Mouse (Mus musculus): ENCODE measurements at regions not wholly inside any gene's neighbourhood (a gene's known extent, or its start where the extent isn't known, plus 50 kb on each side); places are given as distances from the start of the nearest gene placed in this dataset.

DNA sequence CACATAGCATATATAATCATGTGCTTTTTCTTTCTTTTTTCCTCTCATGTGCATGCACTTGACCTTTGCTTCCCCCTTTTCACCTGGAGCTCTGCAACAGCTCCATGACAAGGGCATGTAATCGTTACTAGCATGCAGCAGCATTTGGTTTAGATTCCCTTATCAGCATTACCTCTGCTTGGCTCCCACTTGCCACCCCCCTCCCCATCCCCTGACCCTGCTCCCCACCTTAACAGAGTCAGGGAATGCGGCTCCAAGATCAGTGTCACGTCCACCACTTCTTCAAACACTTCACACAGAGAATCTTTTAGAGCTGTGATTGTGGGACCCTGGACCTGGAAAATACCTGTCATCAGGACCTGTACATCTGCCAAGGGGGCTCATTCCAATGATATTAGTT lies 192.2 kb upstream of the Hey2 start:
- Histone ChIP-seq H3K9ac (ENCODE audit: low read length) (no peak overlapping the region), H3K27ac (ENCODE audit: low read depth) (no peak overlapping the region), H3K4me2 (ENCODE audit: low read length) (no peak overlapping the region), H3K36me3 (ENCODE audit: control insufficient read depth, insufficient read depth, low read length) (no peaks in the 10 kb centered on the region), H3K9me3 (ENCODE audit: control insufficient read depth, low read length) (no peaks in the 10 kb centered on the region), H3K27me3 (replicated peaks; ENCODE audit: control insufficient read depth, insufficient read depth, low read length) (no peaks in the 10 kb centered on the region), H3K4me1 (replicated peaks; ENCODE audit: control insufficient read depth, insufficient read depth, low read length) (no peaks in the 10 kb centered on the region), H3K4me3 (ENCODE audit: low read depth, low read length) (no peak overlapping the region)
- 29% methylated on average over 3 of the region's 3 CpGs for WGBS
- DNase-seq (ENCODE audit: low spot score) (no peak), ATAC-seq (replicated peaks; ENCODE audit: low FRiP score, low TSS enrichment, low read depth) (no peak)

DNA sequence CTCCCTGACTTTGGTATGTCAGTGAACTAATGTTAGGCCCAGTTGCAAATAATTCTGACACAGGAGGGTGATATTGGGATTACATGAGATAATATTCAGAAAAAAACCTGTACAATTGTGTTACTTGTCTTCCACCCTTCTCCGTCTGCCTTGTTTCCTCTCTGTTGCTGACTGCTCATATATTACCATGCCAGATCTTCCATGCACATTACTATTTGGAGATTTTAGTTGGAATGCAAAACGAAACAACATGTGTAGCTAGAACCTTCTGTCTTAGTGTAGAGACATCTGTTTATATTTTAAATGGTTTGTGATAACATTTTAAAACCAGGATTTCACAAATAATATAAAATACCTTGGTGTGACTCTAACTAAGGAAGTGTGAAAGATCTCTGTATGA lies 188.1 kb upstream of the Hey2 start:
- Histone ChIP-seq H3K27ac (ENCODE audit: low read depth) (no peak overlapping the region), H3K27me3 (replicated peaks; ENCODE audit: control insufficient read depth, insufficient read depth, low read length) (no peaks in the 10 kb centered on the region), H3K4me2 (ENCODE audit: low read length) (no peak overlapping the region), H3K9ac (ENCODE audit: low read length) (no peak overlapping the region), H3K4me3 (ENCODE audit: low read depth, low read length) (no peak overlapping the region), H3K36me3 (ENCODE audit: control insufficient read depth, insufficient read depth, low read length) (no peaks in the 10 kb centered on the region), H3K4me1 (replicated peaks; ENCODE audit: control insufficient read depth, insufficient read depth, low read length) (no peaks in the 10 kb centered on the region), H3K9me3 (ENCODE audit: control insufficient read depth, low read length) (no peaks in the 10 kb centered on the region)
- WGBS, result 74% methylated on average over 2 of the region's 2 CpGs
- DNase-seq (ENCODE audit: low spot score) (no peak), ATAC-seq (replicated peaks; ENCODE audit: low FRiP score, low TSS enrichment, low read depth) (no peak)

DNA sequence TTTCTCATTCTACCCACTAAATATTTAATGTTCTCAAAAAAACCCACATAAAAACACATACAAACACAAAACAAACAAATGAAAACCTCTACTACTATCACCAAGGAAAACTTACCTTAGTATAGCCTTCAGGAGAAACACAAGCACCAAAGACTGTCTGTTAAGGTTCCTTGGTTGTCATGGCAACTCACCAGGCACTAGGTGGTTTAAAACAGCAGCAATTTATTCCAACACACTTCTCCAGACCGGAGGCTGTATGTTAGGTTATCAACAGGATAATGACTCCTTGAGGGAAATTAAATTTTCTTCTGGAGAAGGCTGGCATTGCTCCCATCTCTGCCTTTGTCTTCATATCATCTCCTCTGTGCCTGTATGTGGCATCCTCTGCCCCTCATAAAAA lies 183.8 kb upstream of the Hey2 start:
- H3K4me3 ChIP-seq (ENCODE audit: low read depth, low read length), result no peak overlapping the region
- no peak overlapping the region for H3K27ac ChIP-seq (ENCODE audit: low read depth)
- H3K9me3 ChIP-seq (ENCODE audit: control insufficient read depth, low read length), result no peaks in the 10 kb centered on the region
- ATAC-seq (replicated peaks; ENCODE audit: low FRiP score, low TSS enrichment, low read depth) (no peak), DNase-seq (ENCODE audit: low spot score) (no peak)
- WGBS, result 50% methylated on average over 1 of the region's 1 CpGs
- H3K36me3 ChIP-seq (ENCODE audit: control insufficient read depth, insufficient read depth, low read length), result no peaks in the 10 kb centered on the region
- no peaks in the 10 kb centered on the region for H3K27me3 ChIP-seq (replicated peaks; ENCODE audit: control insufficient read depth, insufficient read depth, low read length)
- H3K4me2 ChIP-seq (ENCODE audit: low read length), result no peak overlapping the region
- H3K9ac ChIP-seq (ENCODE audit: low read length), result no peak overlapping the region
- H3K4me1 ChIP-seq (replicated peaks; ENCODE audit: control insufficient read depth, insufficient read depth, low read length), result no peaks in the 10 kb centered on the region

DNA sequence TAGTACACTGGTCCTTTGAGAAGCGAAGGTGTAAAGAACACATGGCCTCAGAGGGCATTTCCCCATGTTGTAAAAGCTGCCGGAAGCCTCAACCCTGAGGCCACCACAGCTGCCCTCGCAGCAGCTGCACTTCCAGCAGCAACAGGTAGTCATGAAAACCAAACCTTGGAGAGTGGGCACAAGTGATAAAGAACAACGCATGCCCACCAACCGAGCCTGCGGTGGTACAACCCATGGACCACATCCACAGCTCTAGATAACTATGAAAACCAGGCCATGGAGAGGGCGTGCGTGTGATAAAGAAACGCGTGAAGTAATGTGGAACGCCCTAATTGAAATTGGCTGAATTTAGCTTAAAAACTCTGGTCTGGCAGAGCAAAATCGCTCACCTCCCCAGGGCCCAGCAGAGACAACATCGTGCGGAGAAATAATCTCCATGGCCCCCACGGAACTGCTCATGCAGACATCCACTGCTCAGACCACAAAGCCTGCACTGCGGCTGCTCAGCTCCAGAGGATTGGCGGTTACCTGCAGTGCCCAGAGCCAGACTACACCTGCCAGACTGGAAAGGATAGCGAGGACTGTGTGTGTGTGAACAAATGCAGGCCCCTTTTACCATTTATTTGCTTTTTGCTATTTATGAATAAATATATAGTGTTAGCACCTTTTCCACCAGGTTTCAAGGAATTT lies 170.2 kb upstream of the Hey2 start:
- Histone ChIP-seq H3K4me1 (replicated peaks; ENCODE audit: control insufficient read depth, insufficient read depth, low read length) (no peaks in the 10 kb centered on the region), H3K36me3 (ENCODE audit: control insufficient read depth, insufficient read depth, low read length) (no peaks in the 10 kb centered on the region), H3K4me3 (ENCODE audit: low read depth, low read length) (no peak overlapping the region), H3K4me2 (ENCODE audit: low read length) (no peak overlapping the region), H3K27me3 (replicated peaks; ENCODE audit: control insufficient read depth, insufficient read depth, low read length) (no peaks in the 10 kb centered on the region), H3K9me3 (ENCODE audit: control insufficient read depth, low read length) (no peaks in the 10 kb centered on the region), H3K9ac (ENCODE audit: low read length) (no peak overlapping the region), H3K27ac (ENCODE audit: low read depth) (no peak overlapping the region)
- WGBS, result 84% methylated on average over 18 of the region's 18 CpGs
- DNase-seq (ENCODE audit: low spot score), result no peak
- no peak for ATAC-seq (replicated peaks; ENCODE audit: low FRiP score, low TSS enrichment, low read depth)

DNA sequence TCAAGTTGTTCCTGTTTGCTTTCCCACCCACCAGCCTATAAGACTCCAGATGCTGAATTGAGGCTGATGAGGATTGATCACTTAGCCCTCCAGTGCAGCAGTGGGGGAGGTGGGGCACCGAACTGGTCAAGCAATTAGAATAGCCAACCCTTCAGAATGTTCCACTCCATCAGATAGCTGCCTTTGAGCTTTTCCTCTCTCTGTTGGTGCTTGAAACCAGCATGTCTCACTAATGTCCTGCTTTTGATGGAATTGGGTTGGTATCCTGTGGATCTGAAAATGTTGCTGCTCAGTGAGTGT lies 167.3 kb upstream of the Hey2 start:
- Histone ChIP-seq H3K4me3 (ENCODE audit: low read depth, low read length) (no peak overlapping the region), H3K9me3 (ENCODE audit: control insufficient read depth, low read length) (no peaks in the 10 kb centered on the region), H3K27ac (ENCODE audit: low read depth) (no peak overlapping the region), H3K27me3 (replicated peaks; ENCODE audit: control insufficient read depth, insufficient read depth, low read length) (no peaks in the 10 kb centered on the region), H3K4me1 (replicated peaks; ENCODE audit: control insufficient read depth, insufficient read depth, low read length) (no peaks in the 10 kb centered on the region), H3K9ac (ENCODE audit: low read length) (no peak overlapping the region), H3K36me3 (ENCODE audit: control insufficient read depth, insufficient read depth, low read length) (no peaks in the 10 kb centered on the region), H3K4me2 (ENCODE audit: low read length) (no peak overlapping the region)
- no peak for DNase-seq (ENCODE audit: low spot score)
- WGBS, result 43% methylated on average over 1 of the region's 1 CpGs
- ATAC-seq (replicated peaks; ENCODE audit: low FRiP score, low TSS enrichment, low read depth), result no peak

DNA sequence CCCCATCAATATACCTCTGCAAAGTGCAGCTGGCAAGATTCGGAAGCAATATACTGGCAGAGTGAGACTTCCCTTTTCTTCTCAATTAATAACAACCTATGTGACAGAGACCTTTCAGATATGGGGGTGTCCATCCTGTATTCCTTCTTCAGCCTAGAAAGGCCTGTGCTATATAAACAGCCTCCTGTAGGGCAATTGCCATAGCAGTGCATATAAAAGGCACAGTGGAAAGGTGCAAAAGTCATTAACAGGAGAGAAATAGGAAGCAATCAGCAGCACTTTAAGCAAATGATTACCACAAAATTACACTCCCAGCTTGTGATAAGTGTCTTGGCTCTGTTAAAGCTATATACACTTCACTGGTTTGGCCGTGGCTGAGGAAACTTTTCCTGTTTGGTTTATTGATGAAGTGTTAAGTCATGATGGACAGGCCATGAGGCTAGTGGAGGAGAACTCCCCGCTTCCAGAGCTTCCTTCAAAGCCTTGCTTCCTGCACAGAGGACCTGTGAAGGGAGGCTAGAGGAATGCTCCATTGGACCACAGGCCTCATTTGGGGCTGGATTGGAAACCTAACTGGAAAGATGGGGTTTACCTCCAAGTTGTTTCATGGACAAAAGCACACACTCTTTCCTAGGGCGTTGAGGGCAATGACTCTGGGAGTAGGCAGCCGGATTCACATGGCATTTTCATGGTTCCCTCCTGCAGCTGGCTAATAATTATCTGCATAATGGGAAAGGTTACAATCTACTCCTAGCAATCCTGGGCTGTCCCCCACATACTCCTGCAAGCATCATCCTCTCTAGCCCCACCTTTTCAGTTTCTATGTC lies 166.7 kb upstream of the Hey2 start:
- Histone ChIP-seq H3K4me1 (replicated peaks; ENCODE audit: control insufficient read depth, insufficient read depth, low read length) (no peaks in the 10 kb centered on the region), H3K9ac (ENCODE audit: low read length) (no peak overlapping the region), H3K36me3 (ENCODE audit: control insufficient read depth, insufficient read depth, low read length) (no peaks in the 10 kb centered on the region), H3K4me2 (ENCODE audit: low read length) (no peak overlapping the region), H3K9me3 (ENCODE audit: control insufficient read depth, low read length) (no peaks in the 10 kb centered on the region), H3K27me3 (replicated peaks; ENCODE audit: control insufficient read depth, insufficient read depth, low read length) (no peaks in the 10 kb centered on the region), H3K27ac (ENCODE audit: low read depth) (no peak overlapping the region), H3K4me3 (ENCODE audit: low read depth, low read length) (no peak overlapping the region)
- ATAC-seq (replicated peaks; ENCODE audit: low FRiP score, low TSS enrichment, low read depth) (no peak), DNase-seq (ENCODE audit: low spot score) (no peak)
- WGBS, result 65% methylated on average over 5 of the region's 5 CpGs

DNA sequence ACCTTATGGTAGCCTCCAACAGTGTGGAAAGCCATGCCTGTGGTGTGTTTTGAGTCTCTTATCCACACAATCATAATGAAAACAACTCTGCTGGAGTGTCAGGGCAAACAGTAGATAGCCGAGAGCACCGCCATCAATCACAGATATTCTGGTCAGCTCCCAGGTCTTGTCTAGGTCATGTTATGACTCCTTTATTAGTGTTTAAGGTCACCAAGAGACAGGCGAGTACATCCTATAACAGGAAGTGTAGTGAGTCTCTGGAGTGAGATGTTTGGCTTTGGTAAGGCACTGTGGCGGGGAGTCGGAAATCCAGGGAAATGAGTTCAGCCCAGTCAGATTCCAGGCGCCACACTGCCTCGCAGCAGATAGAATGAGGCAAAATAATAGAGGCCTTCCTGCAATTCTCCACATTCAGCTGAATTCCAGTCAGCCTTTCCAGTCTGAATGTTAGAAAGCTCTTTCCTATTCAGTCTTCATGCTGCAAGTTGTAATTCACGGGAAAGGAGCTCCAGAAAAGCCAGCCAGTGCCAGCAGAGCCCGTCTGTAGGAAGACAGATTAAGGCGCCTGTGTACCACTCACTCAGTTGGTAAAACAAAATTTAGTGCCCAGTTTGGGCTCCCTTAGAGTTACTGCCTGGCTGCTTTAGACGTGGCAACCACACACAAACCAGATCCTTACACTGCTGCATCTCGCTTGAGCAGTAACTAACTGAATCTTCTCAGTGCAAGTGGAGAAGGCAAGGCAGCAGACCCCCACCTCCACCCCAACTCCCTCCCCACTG lies 155.8 kb upstream of the Hey2 start:
- ATAC-seq (replicated peaks; ENCODE audit: low FRiP score, low TSS enrichment, low read depth), result no peak
- DNase-seq (ENCODE audit: low spot score), result no peak

DNA sequence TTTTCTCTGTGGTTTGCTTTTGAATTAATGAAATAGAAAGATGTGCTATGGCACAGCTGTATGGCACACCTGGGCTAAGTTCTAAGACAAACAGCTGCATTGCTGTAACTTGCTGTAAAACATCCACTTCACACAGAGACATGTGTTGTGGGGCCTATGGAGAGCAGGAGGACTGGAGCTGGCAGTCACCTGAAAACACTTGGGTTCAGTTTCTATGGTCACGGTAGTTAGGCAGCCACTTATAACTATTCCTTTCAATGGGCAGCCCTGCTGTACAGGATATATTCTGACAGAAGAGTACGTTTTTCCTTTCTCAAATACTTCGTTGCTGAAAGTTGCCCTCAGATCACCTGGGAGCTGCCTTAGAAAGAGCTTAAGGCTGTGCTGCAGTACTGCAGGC lies 149.6 kb upstream of the Hey2 start:
- H3K27ac ChIP-seq (ENCODE audit: low read depth), result no peak overlapping the region
- no peaks in the 10 kb centered on the region for H3K27me3 ChIP-seq (replicated peaks; ENCODE audit: control insufficient read depth, insufficient read depth, low read length)
- no peak overlapping the region for H3K4me3 ChIP-seq (ENCODE audit: low read depth, low read length)
- H3K4me1 ChIP-seq (replicated peaks; ENCODE audit: control insufficient read depth, insufficient read depth, low read length), result no peaks in the 10 kb centered on the region
- DNase-seq (ENCODE audit: low spot score) (no peak), ATAC-seq (replicated peaks; ENCODE audit: low FRiP score, low TSS enrichment, low read depth) (no peak)
- no peaks in the 10 kb centered on the region for H3K36me3 ChIP-seq (ENCODE audit: control insufficient read depth, insufficient read depth, low read length)
- 83% methylated on average over 3 of the region's 3 CpGs for WGBS
- H3K9ac ChIP-seq (ENCODE audit: low read length), result no peak overlapping the region
- no peak overlapping the region for H3K4me2 ChIP-seq (ENCODE audit: low read length)
- no peaks in the 10 kb centered on the region for H3K9me3 ChIP-seq (ENCODE audit: control insufficient read depth, low read length)

More for the DNA sequence above, 155.8 kb upstream of the Hey2 start:
- Histone ChIP-seq H3K27me3 (replicated peaks; ENCODE audit: control insufficient read depth, insufficient read depth, low read length) (no peaks in the 10 kb centered on the region), H3K27ac (ENCODE audit: low read depth) (no peak overlapping the region), H3K9me3 (ENCODE audit: control insufficient read depth, low read length) (no peaks in the 10 kb centered on the region), H3K9ac (ENCODE audit: low read length) (no peak overlapping the region), H3K4me2 (ENCODE audit: low read length) (no peak overlapping the region), H3K4me1 (replicated peaks; ENCODE audit: control insufficient read depth, insufficient read depth, low read length) (no peaks in the 10 kb centered on the region), H3K36me3 (ENCODE audit: control insufficient read depth, insufficient read depth, low read length) (no peaks in the 10 kb centered on the region), H3K4me3 (ENCODE audit: low read depth, low read length) (no peak overlapping the region)
- WGBS, result 39% methylated on average over 12 of the region's 12 CpGs
